9 mouse cellular contexts compared by ENCODE assay signal in genomic region chr12:102282126-102282525, GRCm38 (mm10). TPM values are rescaled to one million over a fixed set of nuclear protein-coding genes. Genes with fewer than 3 reads are reported as not detected.
DNase-seq lines count a peak whose midpoint lies in the region; ATAC-seq and TF ChIP-seq lines count a peak whose summit lies in the region.
"Had no signal": no experiment of that assay in that cellular context is flagged by ENCODE, and none has a peak within 500 bp of the region (broad histone marks: within the 10 kb centered on the region; RNA-seq: fewer than 3 reads in every experiment).

No protein-coding gene starts in this region.

- H3K27me3 ChIP-seq in kidney, adult 2 months (replicated peaks; ENCODE audit: control insufficient read depth, insufficient read depth, low read length): no peaks in the 10 kb centered on the region
- no peaks in the 10 kb centered on the region for H3K27me3 ChIP-seq in heart, embryonic 16.5 days (ENCODE audit: control insufficient read depth, insufficient read depth, low read length)

- no peak for ATAC-seq in heart, embryonic 16.5 days (replicated peaks; ENCODE audit: extremely low read depth, insufficient read depth, low FRiP score)
- ATAC-seq in erythroid progenitor cell, adult 5-6 weeks (replicated peaks; ENCODE audit: low FRiP score, poor library complexity, severe bottlenecking): no peak

- H3K4me1 ChIP-seq in kidney, adult 2 months (ENCODE audit: control insufficient read depth, insufficient read depth, low read length): peaks cover 31% of the 10 kb centered on the region
- peaks cover 35% of the 10 kb centered on the region for H3K4me1 ChIP-seq in heart, embryonic 16.5 days (ENCODE audit: control insufficient read depth, insufficient read depth, low read length)

- WGBS in kidney, adult 2 months: 80% methylated on average over 2 of the region's 2 CpGs
- WGBS in heart, embryonic 16.5 days: 54% methylated on average over 2 of the region's 2 CpGs
- 3% methylated on average over 2 of the region's 2 CpGs for WGBS in macrophage (ENCODE audit: missing documents)

- DNase-seq in kidney, adult 2 months: peak; percentile 31
- no peak for DNase-seq in kidney, postnatal 25 days
- DNase-seq in brain, embryonic 14.5 days (ENCODE audit: low read depth): peak; percentile 19
- no peak for DNase-seq in urinary bladder, adult 2 months (ENCODE audit: low spot score)

- H3K4me2 ChIP-seq in heart, embryonic 16.5 days (ENCODE audit: low read depth, low read length): peak overlapping the region; percentile 95; the same call in 1 of the 2 replicates

- H3K36me3 ChIP-seq in kidney, adult 2 months (ENCODE audit: control insufficient read depth, insufficient read depth, low read length): no peaks in the 10 kb centered on the region
- H3K36me3 ChIP-seq in heart, embryonic 16.5 days (ENCODE audit: control insufficient read depth, insufficient read depth): no peaks in the 10 kb centered on the region
- no peaks in the 10 kb centered on the region for H3K36me3 ChIP-seq in macrophage (ENCODE audit: inconsistent target)
- H3K36me3 ChIP-seq: G1E; midbrain, embryonic 12.5 days had no signal

- no peak overlapping the region for H3K9ac ChIP-seq in heart, embryonic 16.5 days (ENCODE audit: low read length)

- TF ChIP-seq POLR2A in kidney, adult 2 months (IDR thresholded peaks at IDR 0.05; ENCODE audit: low read depth, low read length): no peak
- no peak for TF ChIP-seq POLR2A in brain, embryonic 14.5 days (IDR thresholded peaks at IDR 0.05; ENCODE audit: borderline replicate concordance, extremely low read depth, insufficient read depth, insufficient read length, poor library complexity, severe bottlenecking)

- H3K4me3 ChIP-seq in kidney, adult 2 months (ENCODE audit: insufficient read depth, low read depth, low read length): no peak overlapping the region
- no peak overlapping the region; the same call in 1 of the 2 replicates for H3K4me3 ChIP-seq in heart, embryonic 16.5 days (ENCODE audit: low read length)
- H3K4me3 ChIP-seq in macrophage (ENCODE audit: inconsistent target): peak overlapping the region; percentile 33; the same call in 1 of the 2 replicates

- H3K27ac ChIP-seq in kidney, adult 2 months (ENCODE audit: insufficient read depth, low read depth, low read length): no peak overlapping the region
- no peak overlapping the region for H3K27ac ChIP-seq in heart, embryonic 16.5 days (ENCODE audit: low read length)
- peak overlapping the region; percentile 52 for H3K27ac ChIP-seq in macrophage
- H3K27ac ChIP-seq: midbrain, embryonic 12.5 days had no signal

- H3K9me3 ChIP-seq in heart, embryonic 16.5 days (replicated peaks; ENCODE audit: control insufficient read depth, low read length): peaks cover 8% of the 10 kb centered on the region
- H3K9me3 ChIP-seq: midbrain, embryonic 12.5 days had no signal

- H3K79me2 ChIP-seq in macrophage (ENCODE audit: inconsistent target): peaks cover 36% of the 10 kb centered on the region

- TF ChIP-seq CTCF in kidney, adult 2 months (conservative IDR thresholded peaks at IDR 0.05; ENCODE audit: insufficient read depth, insufficient read length, low read depth, low read length): no peak
- TF ChIP-seq CTCF in brain, embryonic 14.5 days (IDR thresholded peaks at IDR 0.05; ENCODE audit: borderline replicate concordance, extremely low read depth, insufficient read depth, insufficient read length): no peak

RNA-seq across cellular contexts. Expression of gene Rin3, which starts 0.7 kb away (rescaled TPM):
- polyA plus RNA-seq in kidney, adult 2 months (2012; rRNA removed): 11.6 and 15.4 TPM in 2 replicates
- 1.4 and 4.2 TPM in 2 replicates for polyA plus RNA-seq in brain, embryonic 14.5 days (2012; rRNA removed)
- polyA plus RNA-seq in heart, embryonic 16.5 days (2015; fragmentation: Nextera tagmentation; extraction: Ambion mirVana): 9.5 and 9.7 TPM in 2 replicates
- total RNA-seq in macrophage (2018; cell fraction: chromatin; rRNA removed): 100 to 1,000 TPM in 3 of 26 experiments, 10 to 100 TPM in 23; 34.4 to 231 (median 61.8) TPM
- total RNA-seq in macrophage (2018; cell fraction: cytosol; rRNA removed): 10 to 100 TPM; 12.5 to 32.2 (median 22.3) TPM
- 100 to 1,000 TPM in 1 of 26 experiments, 10 to 100 TPM in 25; 21.9 to 150 (median 35.1) TPM for total RNA-seq in macrophage (2018; cell fraction: nucleus; rRNA removed)
- 10.7 to 30.3 TPM (median 26.2 TPM) in 3 replicates for polyA plus RNA-seq in macrophage (2018)
- 26.4 and 27.4 TPM in 2 replicates for total RNA-seq in erythroid progenitor cell, adult 5-6 weeks (2015; ENCODE audit: low replicate concordance)
- total RNA-seq in erythroid progenitor cell, adult 5-6 weeks (2017; ENCODE audit: low replicate concordance): 5.4 and 12.9 TPM in 2 replicates
- polyA plus RNA-seq in urinary bladder, adult 2 months (2012; rRNA removed): 2.1 and 5.5 TPM in 2 replicates

Comparison
In these comparisons a context has a peak if more than half of its experiments do, and no peak if none do; other contexts are left out.
1. DNase-seq: peak in kidney, adult 2 months (single experiment) and brain, embryonic 14.5 days (single experiment); none in kidney, postnatal 25 days (0 of 2) and urinary bladder, adult 2 months (single experiment).